Mouse (Mus musculus) central nervous system, embryonic 14 days (tissue): Measurements from ENCODE around the gene Dnajb3. TPM values are rescaled to one million over a fixed set of nuclear protein-coding genes. Genes with fewer than 3 reads are reported as not detected.

Experiments
- polyA plus RNA-seq: library from polyadenylated mRNA; depleted of rRNA; stranded (reverse); fragments of >200 nt; gene quantifications from 2 replicates; pipeline ENCODE4 v1.2.3, GENCODE M21; 2012; rRNA removed

Gene Dnajb3
- 9.8 TPM in 2 replicates for polyA plus RNA-seq

DNA sequence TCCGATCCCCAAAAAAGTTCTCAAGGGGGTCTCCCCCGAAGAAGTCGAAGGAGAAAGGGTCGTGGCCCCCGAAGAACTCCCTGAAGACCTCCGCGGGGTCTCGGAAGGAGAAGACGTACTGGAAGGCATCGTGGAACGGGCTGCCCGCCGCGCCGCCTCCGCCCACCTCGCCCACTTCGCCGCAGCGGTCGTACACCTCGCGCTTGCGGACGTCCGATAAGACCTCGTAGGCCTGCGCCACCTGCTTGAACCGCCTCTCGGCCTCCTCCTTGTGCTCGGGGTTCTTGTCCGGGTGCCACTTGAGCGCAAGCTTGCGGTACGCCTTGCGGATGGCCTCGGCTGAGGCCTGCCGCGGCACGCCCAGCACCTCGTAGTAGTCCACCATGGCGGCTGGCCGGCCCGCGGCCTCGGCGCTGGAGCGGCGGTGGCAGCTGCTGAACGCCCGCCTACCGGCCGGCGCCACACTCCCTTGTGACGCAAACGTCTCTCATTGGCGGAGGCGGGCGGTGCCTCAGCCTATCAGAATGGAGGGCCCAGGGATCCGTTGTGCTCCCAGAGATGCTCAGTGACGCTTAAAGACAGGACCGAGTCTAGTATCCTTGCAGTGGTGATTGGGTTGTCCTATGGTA, at the start of gene Dnajb3:
Gene Dnajb3, minus strand, starts transcription at position 489 of the 629 bp plus-strand sequence.

DNA sequence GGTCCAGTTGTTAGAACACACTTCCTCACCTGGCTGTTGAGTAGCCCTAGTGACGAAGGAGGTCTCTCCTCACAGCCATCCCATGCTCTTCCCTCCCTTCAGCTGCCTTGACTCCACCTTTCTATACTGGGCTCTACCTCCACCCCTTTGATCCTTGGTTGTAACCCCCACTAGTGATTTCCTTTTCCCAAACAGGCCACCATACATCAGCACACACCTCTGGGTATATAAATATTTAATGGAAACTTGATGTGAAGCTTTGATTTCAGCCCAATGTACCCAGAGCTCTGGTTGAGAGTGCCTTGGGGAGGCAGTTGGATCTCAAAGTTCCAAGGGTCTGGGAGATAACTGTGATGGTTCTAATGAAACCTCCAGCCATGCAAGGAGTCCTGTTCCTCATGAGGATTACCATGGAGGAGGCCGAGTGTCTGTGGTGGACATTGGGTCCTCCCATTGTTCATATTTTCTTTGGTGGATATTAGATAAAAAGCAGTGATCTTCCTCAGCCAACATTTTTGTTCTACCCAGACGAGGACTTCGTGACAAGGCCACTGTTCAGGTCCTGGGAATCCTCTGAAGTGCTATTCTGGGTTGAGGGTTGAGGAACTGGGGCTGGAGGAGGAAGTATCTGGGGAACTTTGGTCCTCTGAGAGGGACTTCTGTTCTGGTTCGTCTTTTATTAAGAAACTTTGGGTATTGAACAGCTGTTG, 21.2 kb upstream of the Dnajb3 start, which contains the start of gene Mroh2a:
Gene Mroh2a, plus strand, starts transcription at position 317 of the 710 bp plus-strand sequence.

DNA sequence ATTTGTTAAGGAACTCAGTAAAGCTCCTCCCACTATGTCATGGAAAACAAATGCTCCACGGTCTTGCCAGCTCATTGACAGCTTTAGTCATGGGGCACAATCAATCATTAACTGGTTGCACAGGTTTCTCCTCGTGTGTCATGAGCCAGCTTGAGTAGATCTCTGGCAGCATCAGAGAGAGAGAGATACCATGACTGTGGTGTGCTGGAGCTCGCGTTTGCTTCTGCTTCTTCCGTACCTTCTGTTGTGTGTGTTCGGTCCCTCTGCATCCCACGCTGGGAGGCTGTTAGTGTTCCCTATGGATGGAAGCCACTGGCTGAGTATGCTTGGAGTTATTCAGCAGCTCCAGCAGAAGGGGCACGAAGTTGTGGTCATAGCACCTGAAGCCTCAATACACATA, 6.2 kb upstream of the Dnajb3 start, which contains the start of gene Ugt1a1:
Gene Ugt1a1, plus strand, starts transcription at position 148 of the 400 bp plus-strand sequence.

GRCm38 (mm10) chr1:88200456-88200855, 5.1 kb downstream of the Dnajb3 start, which contains the start of gene Ugt1a2:
Ugt1a2 (plus strand) TSS chr1:88200601.

GRCm38 (mm10) chr1:88165711-88166110, 39.9 kb downstream of the Dnajb3 start, which contains the start of gene Ugt1a5:
Ugt1a5 (plus strand) TSS chr1:88166012.

Other genes starting within 250 kb of the Dnajb3 start
- gene Usp40, start 197.2 kb downstream of the Dnajb3 start, polyA plus RNA-seq, result 24.0 and 24.9 TPM in 2 replicates
- gene Ugt1a10, start 150.4 kb downstream of the Dnajb3 start, polyA plus RNA-seq, result not detected in 2 replicates
- gene Ugt1a9, start 135.0 kb downstream of the Dnajb3 start, polyA plus RNA-seq, result not detected in 2 replicates
- gene Ugt1a8, start 118.0 kb downstream of the Dnajb3 start, polyA plus RNA-seq, result not detected in 2 replicates
- gene Ugt1a7c, start 110.7 kb downstream of the Dnajb3 start, polyA plus RNA-seq, result 0.80 and 0.91 TPM in 2 replicates
- 1.1 TPM in 2 replicates for gene Ugt1a6b, start 102.5 kb downstream of the Dnajb3 start, polyA plus RNA-seq
- 1.4 and 1.6 TPM in 2 replicates for gene Ugt1a6a, start 71.0 kb downstream of the Dnajb3 start, polyA plus RNA-seq
- 0.06 and 0.14 TPM in 2 replicates for gene Ugt1a5, start 39.8 kb downstream of the Dnajb3 start, polyA plus RNA-seq
- 0.05 TPM in 1 of 2 replicates, not detected in the other for gene Ugt1a2, start 5.2 kb downstream of the Dnajb3 start, polyA plus RNA-seq
- 0.09 TPM in 1 of 2 replicates, not detected in the other for gene Ugt1a1, start 6.2 kb upstream of the Dnajb3 start, polyA plus RNA-seq
- 0.15 and 0.18 TPM in 2 replicates for gene Mroh2a, start 21.2 kb upstream of the Dnajb3 start, polyA plus RNA-seq
- gene Hjurp, start 71.9 kb upstream of the Dnajb3 start, polyA plus RNA-seq, result 171 and 178 TPM in 2 replicates
- 0.06 TPM in 2 replicates for gene Trpm8, start 71.9 kb upstream of the Dnajb3 start, polyA plus RNA-seq
- 0.18 TPM in 2 replicates for gene Spp2, start 201.2 kb upstream of the Dnajb3 start, polyA plus RNA-seq